Mouse (Mus musculus) urinary bladder, postnatal 25 days (tissue): ENCODE measurements around the gene Hba-a2.
"Not testable (repeated sequence)": the region's sequence is repeated elsewhere in the genome, so short reads cannot be mapped to it uniquely, and the experiment has no call there.

Experiments used
- DNase-seq: peaks from one replicate; pipeline ENCODE4 v3.0.0; 2022; ENCODE audit warnings: low spot score

The Hba-a2 gene

DNA sequence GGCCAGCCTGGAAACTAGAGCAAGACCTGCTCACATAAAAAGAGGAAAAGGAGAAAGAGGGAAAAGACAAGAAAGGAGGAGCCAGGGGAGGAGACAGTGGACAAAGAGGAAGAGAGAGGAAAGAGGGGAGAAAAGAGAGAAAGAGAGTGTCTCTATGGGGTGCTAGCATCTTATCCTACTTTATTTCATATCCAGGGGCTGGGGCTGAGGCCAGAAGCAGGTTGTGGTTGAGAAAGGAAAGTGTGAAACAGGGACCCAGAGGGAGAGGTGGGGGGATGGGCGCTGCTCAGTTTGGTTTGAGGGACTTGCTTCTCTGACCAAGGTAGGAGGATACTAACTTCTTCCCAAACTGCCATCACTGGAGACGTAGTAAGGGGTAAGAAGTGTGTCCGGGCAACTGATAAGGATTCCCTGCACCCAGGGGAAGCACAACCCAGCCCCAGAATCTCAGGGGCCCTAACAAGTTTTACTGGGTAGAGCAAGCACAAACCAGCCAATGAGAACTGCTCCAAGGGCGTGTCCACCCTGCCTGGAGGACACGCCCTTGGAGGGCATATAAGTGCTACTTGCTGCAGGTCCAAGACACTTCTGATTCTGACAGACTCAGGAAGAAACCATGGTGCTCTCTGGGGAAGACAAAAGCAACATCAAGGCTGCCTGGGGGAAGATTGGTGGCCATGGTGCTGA lies 13.1 kb upstream of the Hba-a2 start, which contains the start of gene Hba-a1:
Gene Hba-a1 (plus strand): TSS at position 421 of the 687 bp plus-strand sequence.
- DNase-seq: not testable (repeated sequence)

- not testable (repeated sequence) for DNase-seq
Observed at GRCm38 (mm10) chr11:32284582-32284981, 11.7 kb upstream of the Hba-a2 start.

GRCm38 (mm10) chr11:32285031-32285775 lies 11.1 kb upstream of the Hba-a2 start:
- no peak for DNase-seq

GRCm38 (mm10) chr11:32285887-32286286 lies 10.4 kb upstream of the Hba-a2 start:
- DNase-seq: not testable (repeated sequence)

DNA sequence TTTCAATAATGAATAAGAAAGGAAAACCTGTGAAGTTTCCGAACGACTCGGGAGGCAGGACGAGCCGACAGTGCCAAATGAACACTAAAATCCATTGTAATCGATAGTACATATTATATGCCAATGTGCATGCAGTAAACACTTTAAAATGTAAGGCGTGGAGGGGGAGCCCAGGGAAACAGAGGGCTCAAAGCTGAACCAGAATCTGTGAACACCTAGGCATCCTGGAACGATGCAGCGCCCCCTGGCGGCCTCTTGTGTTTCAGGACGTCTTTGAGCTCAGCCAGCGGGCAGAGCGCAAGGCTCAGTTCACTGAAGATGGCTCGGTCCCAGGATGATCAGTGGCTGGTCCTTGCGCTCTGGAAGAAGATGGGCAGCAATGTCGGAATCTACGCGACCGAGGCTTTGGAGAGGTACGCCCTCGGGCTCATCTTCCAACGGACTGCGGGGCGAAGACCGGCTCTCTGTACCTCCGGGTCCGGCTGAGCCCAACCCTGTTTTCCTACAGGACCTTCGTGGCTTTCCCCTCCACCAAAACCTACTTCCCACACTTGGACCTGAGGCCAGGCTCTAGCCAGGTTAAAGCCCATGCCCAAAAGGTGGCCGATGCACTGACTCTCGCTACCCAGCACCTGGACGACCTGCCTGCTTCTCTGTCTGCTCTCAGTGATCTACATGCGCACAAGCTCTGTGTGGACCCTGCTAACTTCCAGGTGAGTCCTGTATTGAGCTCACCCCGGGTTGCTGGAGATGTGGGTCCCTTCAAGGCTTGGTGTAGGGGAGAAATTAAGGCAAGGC lies 9.4 kb upstream of the Hba-a2 start, which contains the start of gene Hbq1b:
Gene Hbq1b (plus strand): TSS at position 271 of the 798 bp plus-strand sequence.
- peak; percentile 65 for DNase-seq

DNA sequence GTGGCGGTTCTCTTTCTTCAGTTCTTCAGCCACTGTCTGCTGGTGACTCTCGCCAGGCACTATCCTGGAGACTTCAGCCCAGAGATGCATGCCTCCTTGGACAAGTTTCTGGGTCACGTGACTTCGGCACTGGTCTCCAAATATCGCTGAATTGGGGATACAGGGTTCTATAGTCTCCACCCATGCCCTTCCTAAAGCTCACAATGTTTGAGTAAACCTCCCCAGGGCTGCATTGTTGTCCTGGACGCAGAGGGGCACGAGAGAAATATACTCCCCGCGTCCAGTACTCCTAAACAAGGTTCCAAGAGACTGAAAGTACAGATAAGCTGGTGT lies 8.8 kb upstream of the Hba-a2 start:
- no peak for DNase-seq

GRCm38 (mm10) chr11:32292819-32293218 lies 3.5 kb upstream of the Hba-a2 start:
- not testable (repeated sequence) for DNase-seq

DNA sequence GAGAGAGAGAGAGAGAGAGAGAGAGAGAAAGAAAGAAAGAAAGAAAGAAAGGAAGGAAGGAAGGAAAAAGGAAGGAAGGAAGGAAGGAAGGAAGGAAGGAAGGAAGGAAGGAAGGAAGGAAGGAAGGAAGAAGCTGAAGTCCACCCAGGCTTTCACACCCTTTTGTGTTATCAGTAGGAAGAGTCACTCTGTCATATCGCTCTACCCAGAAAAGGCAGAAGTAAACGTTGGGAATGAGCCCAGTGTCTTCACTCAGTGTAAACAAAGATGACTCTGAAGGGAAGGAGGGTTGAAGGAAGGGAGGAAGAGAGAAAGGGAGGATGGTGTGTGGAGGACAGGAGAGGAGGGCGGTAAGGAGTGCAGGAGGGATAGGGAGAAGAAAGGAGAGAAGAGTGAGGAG lies 2.8 kb upstream of the Hba-a2 start:
- not testable (repeated sequence) for DNase-seq

DNA sequence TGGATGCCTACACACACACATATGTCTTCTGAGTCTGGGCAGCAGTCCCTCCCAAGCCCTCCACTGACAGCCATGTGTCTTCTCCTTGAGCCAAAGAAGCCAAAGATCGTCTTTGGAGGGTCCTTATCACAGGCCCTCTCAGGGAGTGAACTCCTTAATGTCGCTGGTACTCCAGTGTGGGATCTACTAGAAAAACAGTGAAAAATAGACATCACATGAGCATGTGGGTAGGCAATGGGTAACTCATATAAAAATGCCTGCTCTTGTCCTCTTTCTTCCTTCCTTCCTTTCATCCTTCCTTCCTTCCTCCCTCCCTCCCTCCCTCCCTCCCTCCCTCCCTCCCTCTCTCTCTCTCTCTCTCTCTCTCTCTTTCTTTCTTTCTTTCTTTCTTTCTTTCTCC lies 1.1 kb downstream of the Hba-a2 start:
- not testable (repeated sequence) for DNase-seq

- DNase-seq: no peak
Observed at GRCm38 (mm10) chr11:32297866-32298531, 1.7 kb downstream of the Hba-a2 start.

GRCm38 (mm10) chr11:32298532-32298918 lies 2.2 kb downstream of the Hba-a2 start:
- no peak for DNase-seq

- peak; percentile 46 for DNase-seq
Observed at GRCm38 (mm10) chr11:32299865-32300264, 3.6 kb downstream of the Hba-a2 start, which contains the start of gene Hbq1a. Gene Hbq1a (plus strand): TSS chr11:32300069.

DNA sequence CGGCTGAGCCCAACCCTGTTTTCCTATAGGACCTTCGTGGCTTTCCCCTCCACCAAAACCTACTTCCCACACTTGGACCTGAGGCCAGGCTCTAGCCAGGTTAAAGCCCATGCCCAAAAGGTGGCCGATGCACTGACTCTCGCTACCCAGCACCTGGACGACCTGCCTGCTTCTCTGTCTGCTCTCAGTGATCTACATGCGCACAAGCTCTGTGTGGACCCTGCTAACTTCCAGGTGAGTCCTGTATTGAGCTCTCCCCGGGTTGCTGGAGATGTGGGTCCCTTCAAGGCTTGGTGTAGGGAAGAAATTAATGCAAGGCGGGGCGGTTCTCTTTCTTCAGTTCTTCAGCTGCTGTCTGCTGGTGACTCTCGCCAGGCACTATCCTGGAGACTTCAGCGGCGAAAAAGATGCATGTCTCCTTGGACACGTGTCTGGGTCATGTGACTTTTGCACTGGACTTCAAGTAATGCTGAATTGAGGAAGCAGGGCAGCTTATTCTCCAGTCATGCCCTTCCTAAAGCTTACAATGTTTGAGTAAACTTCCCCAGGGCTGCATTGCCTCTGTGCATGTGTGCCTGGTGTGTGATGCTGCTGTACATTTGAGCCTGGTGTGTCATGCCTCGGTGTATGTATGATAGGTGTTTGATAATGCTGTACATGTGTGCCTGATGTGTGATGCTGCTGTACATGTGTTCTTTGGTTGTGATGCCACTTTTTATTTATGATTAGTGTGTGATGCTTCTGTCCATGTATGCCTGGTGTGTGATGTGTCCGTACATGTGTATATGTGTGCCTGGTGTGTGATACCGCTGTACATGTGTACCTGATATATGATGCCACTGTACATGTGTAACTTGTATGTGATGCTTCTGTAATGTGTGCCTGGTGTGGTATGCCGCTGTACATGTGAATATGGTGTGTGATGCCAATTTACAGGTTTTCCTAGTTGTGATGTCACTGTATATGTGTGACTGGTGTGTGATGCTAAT lies 4.3 kb downstream of the Hba-a2 start:
- no peak for DNase-seq

GRCm38 (mm10) chr11:32301506-32301905 lies 5.2 kb downstream of the Hba-a2 start:
- DNase-seq: no peak

DNA sequence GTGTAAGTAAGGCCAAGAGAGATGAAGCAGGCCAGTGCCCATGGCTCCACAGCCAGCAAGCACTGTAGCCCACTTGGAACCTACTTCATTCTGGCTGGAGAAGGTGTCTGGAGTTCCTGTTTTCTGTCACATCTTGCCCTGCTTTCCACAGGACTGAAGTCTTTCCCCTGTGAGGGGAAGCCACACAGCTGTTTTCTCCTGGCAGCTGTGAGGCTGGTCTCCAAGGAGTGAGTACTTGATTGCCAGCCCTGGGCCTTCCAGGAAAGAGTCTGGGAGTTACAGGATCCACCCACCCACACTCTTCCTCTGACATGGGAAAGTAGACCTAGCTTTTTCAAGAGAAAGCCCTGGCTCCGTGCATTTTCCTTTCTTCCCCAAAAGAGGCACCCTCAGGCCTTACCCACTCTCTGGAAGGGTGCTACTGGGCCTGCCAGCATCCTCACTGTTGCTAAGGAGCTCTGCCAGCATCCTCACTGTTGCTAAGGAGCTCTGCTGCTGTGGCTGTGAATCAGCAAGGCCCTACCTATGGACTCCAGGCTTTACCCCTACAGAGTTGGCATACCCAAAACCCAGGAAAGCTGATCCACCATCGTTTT lies 6.6 kb downstream of the Hba-a2 start:
- no peak for DNase-seq

GRCm38 (mm10) chr11:32303455-32303854 lies 7.2 kb downstream of the Hba-a2 start:
- DNase-seq: no peak

- DNase-seq: no peak
Observed at GRCm38 (mm10) chr11:32307006-32307405, 10.7 kb downstream of the Hba-a2 start.

GRCm38 (mm10) chr11:32309446-32309845 lies 13.2 kb downstream of the Hba-a2 start:
- DNase-seq: no peak

- no peak for DNase-seq
Observed at GRCm38 (mm10) chr11:32309928-32310327, 13.6 kb downstream of the Hba-a2 start.

DNA sequence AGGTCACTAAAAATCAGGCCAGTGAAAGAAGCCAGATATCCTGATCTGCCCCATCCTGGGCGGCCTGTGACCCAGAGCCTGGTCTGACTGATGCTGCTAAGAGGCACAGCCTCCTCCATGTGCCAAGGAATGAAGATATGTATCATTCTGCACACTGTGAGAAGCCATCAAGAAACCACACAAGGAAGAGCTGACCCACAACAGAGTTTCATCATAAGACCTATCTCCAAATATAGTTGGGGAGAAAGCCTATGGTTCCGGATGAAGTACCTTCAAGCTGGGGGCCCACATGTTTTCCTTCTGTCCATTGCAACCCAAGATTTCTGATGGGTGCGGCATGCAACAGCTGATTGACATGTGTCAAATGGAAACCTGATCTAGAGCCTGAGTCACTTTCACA lies 19.7 kb downstream of the Hba-a2 start:
- no peak for DNase-seq
